Mouse (Mus musculus): Measurements from ENCODE around the gene Dock1.

- no peak for TF ChIP-seq CTCF (IDR thresholded peaks at IDR 0.05; ENCODE audit: low read depth, low read length)
- no peak for TF ChIP-seq GATA1 (IDR thresholded peaks at IDR 0.05; ENCODE audit: borderline replicate concordance, low read length)
Measured at GRCm38 (mm10) chr7:134779761-134780160, 109.3 kb downstream of the Dock1 start.
